Mouse (Mus musculus) heart, postnatal 4 days (tissue): ENCODE data around the gene Lonrf3. TPM values are rescaled to one million over a fixed set of nuclear protein-coding genes. Genes with fewer than 3 reads are reported as not detected.
A peak's percentile ranks its signal among the peaks of the same experiment; 100 is the strongest.

ENCODE experiments used
- DNase-seq: peaks from one replicate; pipeline ENCODE4 v3.0.0; 2021
- microRNA-seq, 2 experiments: library from miRNA; unstranded; fragments of <30 nt; microRNA quantifications; one replicate each; pipeline ENCODE4 v1.2.0; 2021 to 2022
- total RNA-seq, 2 experiments: library from RNA; stranded (reverse); gene quantifications; 2 replicates each; pipeline ENCODE4 v1.2.3; 2021

Lonrf3 gene
- total RNA-seq = 1 to 10 TPM; 2.5 to 3.0 TPM

GRCm38 (mm10) chrX:36328271-36329039 lies at the start of gene Lonrf3:
Gene Lonrf3, plus strand, starts transcription at chrX:36328353.
- DNase-seq = peak; percentile 65

GRCm38 (mm10) chrX:36278750-36279149 lies 49.4 kb upstream of the Lonrf3 start:
- no peak for DNase-seq

- DNase-seq = no peak
Measured at GRCm38 (mm10) chrX:36311420-36311819, 16.7 kb upstream of the Lonrf3 start.

- peak; percentile 33 for DNase-seq
Measured at GRCm38 (mm10) chrX:36327491-36328255, 480 bp upstream of the Lonrf3 start.

- peak; percentile 10 for DNase-seq
Measured at GRCm38 (mm10) chrX:36329040-36329649, 992 bp downstream of the Lonrf3 start.

GRCm38 (mm10) chrX:36329849-36330411 lies 1.8 kb downstream of the Lonrf3 start:
- peak; percentile 40 for DNase-seq

GRCm38 (mm10) chrX:36352446-36352845 lies 24.3 kb downstream of the Lonrf3 start:
- peak; percentile 29 for DNase-seq

GRCm38 (mm10) chrX:36385340-36385739 lies 57.2 kb downstream of the Lonrf3 start:
- no peak for DNase-seq

- no peak for DNase-seq
Measured at GRCm38 (mm10) chrX:36389971-36390370, 61.8 kb downstream of the Lonrf3 start.

- DNase-seq = no peak
Measured at GRCm38 (mm10) chrX:36390503-36390902, 62.4 kb downstream of the Lonrf3 start.

- DNase-seq = no peak
Measured at GRCm38 (mm10) chrX:36392672-36393071, 64.5 kb downstream of the Lonrf3 start.

GRCm38 (mm10) chrX:36393279-36393678 lies 65.1 kb downstream of the Lonrf3 start:
- no peak for DNase-seq

- DNase-seq = no peak
Measured at GRCm38 (mm10) chrX:36400980-36401379, 72.8 kb downstream of the Lonrf3 start, which contains the start of gene Gm6268. Gene Gm6268, plus strand, starts transcription at chrX:36401280.

GRCm38 (mm10) chrX:36402316-36402715 lies 74.2 kb downstream of the Lonrf3 start:
- DNase-seq = peak; percentile 21

Small RNAs within 50 kb of the gene (microRNA-seq; reads per million reads assigned to microRNA genes)
- gene Gm44485 = 0 reads per million in 2 experiments

Other genes starting within 250 kb of the Lonrf3 start
- gene Il13ra1, start 216.2 kb upstream of the Lonrf3 start, total RNA-seq = 10 to 100 TPM; 36.5 to 42.3 TPM
- 1 to 10 TPM in 1 of 2 experiments, under 1 TPM in 1; 0.81 to 1.3 TPM for gene Zcchc12, start 132.4 kb upstream of the Lonrf3 start, total RNA-seq
- not detected for gene Gm6268, start 72.9 kb downstream of the Lonrf3 start, total RNA-seq
- gene Gm14569, start 163.5 kb downstream of the Lonrf3 start, total RNA-seq = not detected